Mouse (Mus musculus) intestine, embryonic 14.5 days (tissue): ENCODE results near the gene 9630041A04Rik. TPM values are rescaled to one million over a fixed set of nuclear protein-coding genes. Genes with fewer than 3 reads are reported as not detected.

ENCODE experiments used
- ATAC-seq: fragments of 200-750 bp; cut with Nextera tagmentation; replicated peaks from 2 replicates; pipeline ENCODE4 v1.8.0; 2017; ENCODE audit warnings: low read depth, moderate number of reproducible peaks, moderate TSS enrichment, moderate library complexity; ENCODE audit not compliant: low FRiP score, low TSS enrichment
- DNase-seq: peaks from one replicate; pipeline ENCODE4 v3.0.0-alpha.2; 2018; ENCODE audit warnings: low spot score
- H3K27ac ChIP-seq: fragments of 300-500 bp; sonication (generic); 2 replicates; pipeline ENCODE4 v1.5.1; 2014; ENCODE audit warnings: low read depth, mild to moderate bottlenecking, control low read depth
- H3K27me3 ChIP-seq: fragments of 300-500 bp; sonication (generic); replicated peaks from 2 replicates; pipeline ENCODE4 v1.6.1; 2014; ENCODE audit warnings: low read length, control low read depth; ENCODE audit not compliant: control insufficient read depth, insufficient read depth
- H3K36me3 ChIP-seq: fragments of 300-500 bp; sonication (generic); 2 replicates; pipeline ENCODE4 v1.6.1; 2014; ENCODE audit warnings: low read length, control low read depth; ENCODE audit not compliant: control insufficient read depth, insufficient read depth
- H3K4me1 ChIP-seq: fragments of 300-500 bp; sonication (generic); replicated peaks from 2 replicates; pipeline ENCODE4 v1.6.1; 2014; ENCODE audit warnings: low read length, control low read depth, mixed read lengths; ENCODE audit not compliant: control insufficient read depth, insufficient read depth
- H3K4me2 ChIP-seq: fragments of 300-500 bp; sonication (generic); 2 replicates; pipeline ENCODE4 v1.6.1; 2014; ENCODE audit warnings: low read length
- H3K4me3 ChIP-seq: fragments of 300-500 bp; sonication (generic); 2 replicates; pipeline ENCODE4 v1.5.1; 2014; ENCODE audit warnings: low read depth, low read length, control low read depth, mixed read lengths
- H3K9ac ChIP-seq: fragments of 300-500 bp; sonication (generic); 2 replicates; pipeline ENCODE4 v1.6.1; 2014; ENCODE audit warnings: mild to moderate bottlenecking, low read length
- H3K9me3 ChIP-seq: fragments of 300-500 bp; sonication (generic); 2 replicates; pipeline ENCODE4 v1.6.1; 2016; ENCODE audit warnings: low read length, control low read depth; ENCODE audit not compliant: control insufficient read depth
- WGBS: fragments of 180-500 bp; shearing (Covaris S2); extraction: QIAGEN DNeasy Blood & Tissue Kit; methylation state at CpG from one replicate; pipeline ENCODE4 v1.1.7; 2014; 5-methylcytosine and 5-hydroxymethylcytosine counted together
- polyA plus RNA-seq: library from polyadenylated mRNA; unstranded; fragments of >200 nt; fragmentation: Nextera tagmentation; extraction: Ambion mirVana; gene quantifications from 2 replicates; pipeline ENCODE4 v1.2.1, GENCODE M21; 2014

9630041A04Rik gene
- polyA plus RNA-seq, result 0.15 and 0.30 TPM in 2 replicates

GRCm38 (mm10) chr9:101861596-101862471 lies at the start of gene 9630041A04Rik:
TSS of gene 9630041A04Rik (plus strand) at chr9:101861841.
- ATAC-seq (no peak), DNase-seq (no peak)
- WGBS, result 81% methylated on average over 15 of the region's 15 CpGs
- H3K27me3 ChIP-seq, result no peaks in the 10 kb centered on the region
- no peaks in the 10 kb centered on the region for H3K36me3 ChIP-seq
- H3K9ac ChIP-seq, result no peak within 1 kb of the TSS
- no peak within 1 kb of the TSS for H3K27ac ChIP-seq
- H3K4me3 ChIP-seq, result no peak within 1 kb of the TSS
- H3K9me3 ChIP-seq, result no peaks in the 10 kb centered on the region
- H3K4me2 ChIP-seq, result no peak within 1 kb of the TSS
- no peaks in the 10 kb centered on the region for H3K4me1 ChIP-seq

- Histone ChIP-seq H3K4me1 (no peaks in the 10 kb centered on the region), H3K9me3 (no peaks in the 10 kb centered on the region), H3K4me2 (no peak overlapping the region), H3K36me3 (no peaks in the 10 kb centered on the region), H3K9ac (no peak overlapping the region), H3K27ac (no peak overlapping the region), H3K27me3 (no peaks in the 10 kb centered on the region), H3K4me3 (no peak overlapping the region)
- ATAC-seq, result no peak
- no peak for DNase-seq
- WGBS, result 87% methylated on average over 7 of the region's 7 CpGs
Observed at GRCm38 (mm10) chr9:101823896-101824295, 37.7 kb upstream of the 9630041A04Rik start.

- H3K4me1 ChIP-seq, result no peaks in the 10 kb centered on the region
- no peaks in the 10 kb centered on the region for H3K27me3 ChIP-seq
- no peak overlapping the region for H3K4me3 ChIP-seq
- no peak overlapping the region for H3K9ac ChIP-seq
- no peak overlapping the region for H3K27ac ChIP-seq
- no peak for DNase-seq
- 92% methylated on average over 8 of the region's 8 CpGs for WGBS
- H3K4me2 ChIP-seq, result no peak overlapping the region
- ATAC-seq, result no peak
- H3K9me3 ChIP-seq, result no peaks in the 10 kb centered on the region
- H3K36me3 ChIP-seq, result no peaks in the 10 kb centered on the region
Observed at GRCm38 (mm10) chr9:101825626-101826025, 36.0 kb upstream of the 9630041A04Rik start.

GRCm38 (mm10) chr9:101833619-101834018 lies 28.0 kb upstream of the 9630041A04Rik start:
- Histone ChIP-seq H3K27ac (no peak overlapping the region), H3K4me1 (no peaks in the 10 kb centered on the region), H3K4me2 (no peak overlapping the region), H3K36me3 (no peaks in the 10 kb centered on the region), H3K4me3 (no peak overlapping the region), H3K9me3 (no peaks in the 10 kb centered on the region), H3K9ac (no peak overlapping the region), H3K27me3 (no peaks in the 10 kb centered on the region)
- DNase-seq (no peak), ATAC-seq (no peak)
- WGBS, result 71% methylated on average over 2 of the region's 2 CpGs

- Histone ChIP-seq H3K36me3 (no peaks in the 10 kb centered on the region), H3K27ac (no peak overlapping the region), H3K4me2 (no peak overlapping the region), H3K9me3 (no peaks in the 10 kb centered on the region), H3K4me1 (no peaks in the 10 kb centered on the region), H3K9ac (no peak overlapping the region), H3K27me3 (no peaks in the 10 kb centered on the region), H3K4me3 (no peak overlapping the region)
- no peak for DNase-seq
- WGBS, result 93% methylated on average over 11 of the region's 11 CpGs
- ATAC-seq, result no peak
Observed at GRCm38 (mm10) chr9:101841101-101841500, 20.5 kb upstream of the 9630041A04Rik start.

GRCm38 (mm10) chr9:101843893-101844292 lies 17.7 kb upstream of the 9630041A04Rik start:
- ATAC-seq (no peak), DNase-seq (no peak)
- no peaks in the 10 kb centered on the region for H3K36me3 ChIP-seq
- no peaks in the 10 kb centered on the region for H3K27me3 ChIP-seq
- no peaks in the 10 kb centered on the region for H3K4me1 ChIP-seq
- no peak overlapping the region for H3K9ac ChIP-seq
- no peak overlapping the region for H3K27ac ChIP-seq
- H3K4me2 ChIP-seq, result no peak overlapping the region
- WGBS, result 42% methylated on average over 4 of the region's 4 CpGs
- no peaks in the 10 kb centered on the region for H3K9me3 ChIP-seq
- no peak overlapping the region for H3K4me3 ChIP-seq

GRCm38 (mm10) chr9:101845691-101846090 lies 15.9 kb upstream of the 9630041A04Rik start:
- no peaks in the 10 kb centered on the region for H3K36me3 ChIP-seq
- WGBS, result 60% methylated on average over 6 of the region's 6 CpGs
- ATAC-seq, result no peak

GRCm38 (mm10) chr9:101862481-101863065 lies 932 bp downstream of the 9630041A04Rik start:
- H3K4me1 ChIP-seq, result no peaks in the 10 kb centered on the region
- ATAC-seq (no peak), DNase-seq (no peak)
- no peaks in the 10 kb centered on the region for H3K9me3 ChIP-seq
- H3K27ac ChIP-seq, result no peak overlapping the region
- WGBS, result 70% methylated on average over 12 of the region's 12 CpGs
- H3K4me3 ChIP-seq, result no peak overlapping the region
- H3K4me2 ChIP-seq, result no peak overlapping the region
- H3K36me3 ChIP-seq, result no peaks in the 10 kb centered on the region
- no peak overlapping the region for H3K9ac ChIP-seq
- no peaks in the 10 kb centered on the region for H3K27me3 ChIP-seq

More at GRCm38 (mm10) chr9:101845691-101846090, 15.9 kb upstream of the 9630041A04Rik start:
- Histone ChIP-seq H3K27me3 (no peaks in the 10 kb centered on the region), H3K4me2 (no peak overlapping the region), H3K27ac (no peak overlapping the region), H3K9me3 (no peaks in the 10 kb centered on the region), H3K9ac (no peak overlapping the region), H3K4me1 (no peaks in the 10 kb centered on the region), H3K4me3 (no peak overlapping the region)
- DNase-seq, result no peak
